Mouse (Mus musculus): ENCODE data around the gene Dgkh.

DNA sequence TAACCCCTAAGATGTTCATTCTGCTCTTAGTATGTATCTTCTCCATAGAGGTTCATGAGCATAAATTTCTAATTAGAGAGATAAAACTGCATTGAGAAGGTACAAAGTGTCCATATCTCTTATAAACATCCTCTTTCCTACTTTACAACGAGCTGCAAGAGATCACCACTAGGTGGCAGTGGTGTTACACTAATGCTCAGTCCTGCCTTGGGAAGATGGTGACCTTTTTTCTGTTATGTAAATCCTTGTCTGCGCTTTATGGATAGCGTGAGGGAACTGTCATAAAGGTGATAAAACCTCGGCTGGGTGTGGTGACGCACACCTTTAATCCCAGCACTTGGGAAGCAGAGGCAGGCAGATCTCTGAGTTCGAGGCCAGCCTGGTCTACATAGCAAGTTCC is 64.3 kb downstream of the Dgkh start:
- TF ChIP-seq CTCF (IDR thresholded peaks at IDR 0.05; ENCODE audit: low read depth, low read length), result peak; percentile 66
- no peak for TF ChIP-seq GATA1 (IDR thresholded peaks at IDR 0.05; ENCODE audit: borderline replicate concordance, low read length)
